Mouse (Mus musculus): ENCODE results near the gene Anks1. TPM values are rescaled to one million over a fixed set of nuclear protein-coding genes. Genes with fewer than 3 reads are reported as not detected.

Gene Anks1
- total and polyA plus RNA-seq, 2 experiments = 8.8 to 10.0 TPM

- 26% methylated on average over 4 of the region's 4 CpGs for WGBS
- Histone ChIP-seq H3K36me3 (ENCODE audit: control insufficient read depth, insufficient read depth, low read length) (no peaks in the 10 kb centered on the region), H3K79me2 (ENCODE audit: control insufficient read depth, insufficient read depth, low read length) (peaks cover 36% of the 10 kb centered on the region), H3K4me1 (ENCODE audit: control insufficient read depth, insufficient read depth, low read length) (peaks cover 5% of the 10 kb centered on the region; the same call in 1 of the 2 replicates), H3K27ac (replicated peaks; ENCODE audit: insufficient read depth, low read depth, low read length) (no peak overlapping the region), H3K4me3 (ENCODE audit: insufficient read depth, low read depth, low read length) (no peak overlapping the region), H3K9ac (ENCODE audit: low read depth, low read length) (no peak overlapping the region), H3K27me3 (ENCODE audit: control insufficient read depth, insufficient read depth, low read length) (no peaks in the 10 kb centered on the region)
- TF ChIP-seq POLR2A (IDR thresholded peaks at IDR 0.05; ENCODE audit: extremely low read depth, insufficient read depth, low read length) (no peak), CTCF (IDR thresholded peaks at IDR 0.05; ENCODE audit: low read depth, low read length) (no peak)
- peak; percentile 34 for DNase-seq (ENCODE audit: extremely low read depth, low read depth, low spot score)
Observed at GRCm38 (mm10) chr17:27920676-27921075, 11.6 kb downstream of the Anks1 start.

- 84% methylated on average over 11 of the region's 11 CpGs for WGBS
- Histone ChIP-seq H3K4me1 (ENCODE audit: control insufficient read depth, insufficient read depth, low read length) (peaks cover 5% of the 10 kb centered on the region; the same call in 1 of the 2 replicates), H3K27me3 (ENCODE audit: control insufficient read depth, insufficient read depth, low read length) (no peaks in the 10 kb centered on the region), H3K79me2 (ENCODE audit: control insufficient read depth, insufficient read depth, low read length) (peaks cover 44% of the 10 kb centered on the region), H3K4me3 (ENCODE audit: insufficient read depth, low read depth, low read length) (no peak overlapping the region), H3K36me3 (ENCODE audit: control insufficient read depth, insufficient read depth, low read length) (no peaks in the 10 kb centered on the region), H3K27ac (replicated peaks; ENCODE audit: insufficient read depth, low read depth, low read length) (no peak overlapping the region), H3K9ac (ENCODE audit: low read depth, low read length) (no peak overlapping the region)
- DNase-seq (ENCODE audit: extremely low read depth, low read depth, low spot score) = no peak
- no peak for TF ChIP-seq POLR2A (IDR thresholded peaks at IDR 0.05; ENCODE audit: extremely low read depth, insufficient read depth, low read length)
- TF ChIP-seq CTCF (IDR thresholded peaks at IDR 0.05; ENCODE audit: low read depth, low read length) = no peak
Observed at GRCm38 (mm10) chr17:27922174-27922712, 13.1 kb downstream of the Anks1 start.

- TF ChIP-seq CTCF (IDR thresholded peaks at IDR 0.05; ENCODE audit: low read depth, low read length) (no peak), POLR2A (IDR thresholded peaks at IDR 0.05; ENCODE audit: extremely low read depth, insufficient read depth, low read length) (no peak)
- Histone ChIP-seq H3K27ac (replicated peaks; ENCODE audit: insufficient read depth, low read depth, low read length) (no peak overlapping the region), H3K4me1 (ENCODE audit: control insufficient read depth, insufficient read depth, low read length) (peaks cover 4% of the 10 kb centered on the region; the same call in 1 of the 2 replicates), H3K4me3 (ENCODE audit: insufficient read depth, low read depth, low read length) (no peak overlapping the region), H3K27me3 (ENCODE audit: control insufficient read depth, insufficient read depth, low read length) (no peaks in the 10 kb centered on the region), H3K79me2 (ENCODE audit: control insufficient read depth, insufficient read depth, low read length) (peaks cover 50% of the 10 kb centered on the region; the same call in 1 of the 2 replicates), H3K36me3 (ENCODE audit: control insufficient read depth, insufficient read depth, low read length) (no peaks in the 10 kb centered on the region), H3K9ac (ENCODE audit: low read depth, low read length) (no peak overlapping the region)
- DNase-seq (ENCODE audit: extremely low read depth, low read depth, low spot score) = no peak
- WGBS = 60% methylated on average over 4 of the region's 4 CpGs
Observed at GRCm38 (mm10) chr17:27925054-27925453, 15.9 kb downstream of the Anks1 start.

GRCm38 (mm10) chr17:27925504-27925903 is 16.4 kb downstream of the Anks1 start:
- Histone ChIP-seq H3K9ac (ENCODE audit: low read depth, low read length) (no peak overlapping the region), H3K27me3 (ENCODE audit: control insufficient read depth, insufficient read depth, low read length) (no peaks in the 10 kb centered on the region), H3K36me3 (ENCODE audit: control insufficient read depth, insufficient read depth, low read length) (no peaks in the 10 kb centered on the region), H3K79me2 (ENCODE audit: control insufficient read depth, insufficient read depth, low read length) (peaks cover 53% of the 10 kb centered on the region; the same call in 1 of the 2 replicates), H3K27ac (replicated peaks; ENCODE audit: insufficient read depth, low read depth, low read length) (no peak overlapping the region), H3K4me1 (ENCODE audit: control insufficient read depth, insufficient read depth, low read length) (0 out of 2 replicates have a peak, but pooled peaks cover 2% of the 10 kb centered on the region), H3K4me3 (ENCODE audit: insufficient read depth, low read depth, low read length) (no peak overlapping the region)
- WGBS = 67% methylated on average over 7 of the region's 7 CpGs
- DNase-seq (ENCODE audit: extremely low read depth, low read depth, low spot score) = no peak
- no peak for TF ChIP-seq CTCF (IDR thresholded peaks at IDR 0.05; ENCODE audit: low read depth, low read length)
- TF ChIP-seq POLR2A (IDR thresholded peaks at IDR 0.05; ENCODE audit: extremely low read depth, insufficient read depth, low read length) = no peak

- Histone ChIP-seq H3K9ac (ENCODE audit: low read depth, low read length) (no peak overlapping the region), H3K27ac (replicated peaks; ENCODE audit: insufficient read depth, low read depth, low read length) (no peak overlapping the region), H3K36me3 (ENCODE audit: control insufficient read depth, insufficient read depth, low read length) (no peaks in the 10 kb centered on the region), H3K79me2 (ENCODE audit: control insufficient read depth, insufficient read depth, low read length) (peaks cover 54% of the 10 kb centered on the region; the same call in 1 of the 2 replicates), H3K4me1 (ENCODE audit: control insufficient read depth, insufficient read depth, low read length) (no peaks in the 10 kb centered on the region), H3K27me3 (ENCODE audit: control insufficient read depth, insufficient read depth, low read length) (no peaks in the 10 kb centered on the region), H3K4me3 (ENCODE audit: insufficient read depth, low read depth, low read length) (no peak overlapping the region)
- no peak for DNase-seq (ENCODE audit: extremely low read depth, low read depth, low spot score)
- 87% methylated on average over 5 of the region's 5 CpGs for WGBS
- TF ChIP-seq POLR2A (IDR thresholded peaks at IDR 0.05; ENCODE audit: extremely low read depth, insufficient read depth, low read length) (no peak), CTCF (IDR thresholded peaks at IDR 0.05; ENCODE audit: low read depth, low read length) (no peak)
Observed at GRCm38 (mm10) chr17:27930291-27930690, 21.2 kb downstream of the Anks1 start.

GRCm38 (mm10) chr17:27931826-27932225 is 22.7 kb downstream of the Anks1 start:
- WGBS = 50% methylated on average over 4 of the region's 4 CpGs
- H3K27me3 ChIP-seq (ENCODE audit: control insufficient read depth, insufficient read depth, low read length) = no peaks in the 10 kb centered on the region

More at GRCm38 (mm10) chr17:27931826-27932225, 22.7 kb downstream of the Anks1 start:
- Histone ChIP-seq H3K36me3 (ENCODE audit: control insufficient read depth, insufficient read depth, low read length) (no peaks in the 10 kb centered on the region), H3K27ac (replicated peaks; ENCODE audit: insufficient read depth, low read depth, low read length) (no peak overlapping the region), H3K4me1 (ENCODE audit: control insufficient read depth, insufficient read depth, low read length) (peaks cover 2% of the 10 kb centered on the region; the same call in 1 of the 2 replicates), H3K4me3 (ENCODE audit: insufficient read depth, low read depth, low read length) (no peak overlapping the region), H3K9ac (ENCODE audit: low read depth, low read length) (no peak overlapping the region), H3K79me2 (ENCODE audit: control insufficient read depth, insufficient read depth, low read length) (peaks cover 50% of the 10 kb centered on the region; the same call in 1 of the 2 replicates)
- TF ChIP-seq CTCF (IDR thresholded peaks at IDR 0.05; ENCODE audit: low read depth, low read length) = no peak
- TF ChIP-seq POLR2A (IDR thresholded peaks at IDR 0.05; ENCODE audit: extremely low read depth, insufficient read depth, low read length) = no peak
- peak; percentile 26 for DNase-seq (ENCODE audit: extremely low read depth, low read depth, low spot score)

Data from liver, adult 2 months (tissue).